Mouse (Mus musculus): Measurements from ENCODE around the gene Mtx1.

The Mtx1 gene

GRCm38 (mm10) chr3:89210731-89211130, 16.2 kb downstream of the Mtx1 start:
- peak in 1 of 2 experiments; percentile 12 for DNase-seq

- DNase-seq, result peak in 1 of 2 experiments; percentile 2
These were observed 16.7 kb downstream of the Mtx1 start for GRCm38 (mm10) chr3:89210162-89210561.

- no peak for DNase-seq
These were observed 17.2 kb downstream of the Mtx1 start for GRCm38 (mm10) chr3:89209731-89210130.

GRCm38 (mm10) chr3:89208736-89209135, 18.2 kb downstream of the Mtx1 start:
- no peak for DNase-seq

- no peak for DNase-seq
These were observed 18.7 kb downstream of the Mtx1 start for GRCm38 (mm10) chr3:89208075-89208657.

GRCm38 (mm10) chr3:89206695-89207094, 20.2 kb downstream of the Mtx1 start:
- DNase-seq, result no peak

- DNase-seq, result no peak
These were observed 20.8 kb downstream of the Mtx1 start for GRCm38 (mm10) chr3:89206079-89206478.

- no peak for DNase-seq
These were observed 23.8 kb downstream of the Mtx1 start for GRCm38 (mm10) chr3:89203142-89203514.

GRCm38 (mm10) chr3:89202253-89203141, 24.4 kb downstream of the Mtx1 start, which contains the start of gene Gba:
TSS of gene Gba (plus strand) at chr3:89202928.
- peak; percentile 83 to 89 for DNase-seq

- DNase-seq, result no peak
These were observed 27.0 kb downstream of the Mtx1 start for GRCm38 (mm10) chr3:89199839-89200238.

GRCm38 (mm10) chr3:89195979-89196877, 30.7 kb downstream of the Mtx1 start:
- peak; percentile 82 to 83 for DNase-seq

- DNase-seq, result no peak
These were observed 33.0 kb downstream of the Mtx1 start for GRCm38 (mm10) chr3:89193853-89194252.

GRCm38 (mm10) chr3:89193351-89193750, 33.5 kb downstream of the Mtx1 start:
- no peak for DNase-seq

GRCm38 (mm10) chr3:89190436-89190835, 36.5 kb downstream of the Mtx1 start:
- no peak for DNase-seq

GRCm38 (mm10) chr3:89188478-89188875, 38.4 kb downstream of the Mtx1 start:
- no peak for DNase-seq

- DNase-seq, result no peak
These were observed 39.0 kb downstream of the Mtx1 start for GRCm38 (mm10) chr3:89187690-89188477.

GRCm38 (mm10) chr3:89187197-89187596, 39.7 kb downstream of the Mtx1 start:
- DNase-seq, result no peak

GRCm38 (mm10) chr3:89183959-89184315, 43.0 kb downstream of the Mtx1 start:
- no peak for DNase-seq

- peak; percentile 88 to 95 for DNase-seq
These were observed 43.6 kb downstream of the Mtx1 start, which contains the start of gene Fam189b for GRCm38 (mm10) chr3:89183058-89183958. TSS of gene Fam189b (plus strand) at chr3:89183143.

GRCm38 (mm10) chr3:89182531-89183057, 44.3 kb downstream of the Mtx1 start:
- no peak for DNase-seq

Measured in cerebellum, adult 18-20 months (tissue).